Mouse (Mus musculus) hindbrain, postnatal 0 days (tissue): ENCODE results near the gene Adam1a. TPM values are rescaled to one million over a fixed set of nuclear protein-coding genes. Genes with fewer than 3 reads are reported as not detected.

Source experiments
- ATAC-seq: fragments of 200-750 bp; cut with Nextera tagmentation; 2 replicates; pipeline ENCODE4 v1.8.0; 2017; ENCODE audit warnings: mild to moderate bottlenecking, moderate TSS enrichment, moderate library complexity
- DNase-seq: peaks from one replicate; pipeline ENCODE4 v3.0.0-alpha.2; 2015; ENCODE audit warnings: low spot score
- H3K27ac ChIP-seq: fragments of 300-500 bp; sonication (generic); 2 replicates; pipeline ENCODE4 v1.5.1; 2014; ENCODE audit warnings: mild to moderate bottlenecking
- H3K27me3 ChIP-seq: fragments of 300-500 bp; sonication (generic); 2 replicates; pipeline ENCODE4 v1.6.1; 2014; ENCODE audit warnings: low read length, mixed read lengths; ENCODE audit not compliant: insufficient read depth
- H3K36me3 ChIP-seq: fragments of 300-500 bp; sonication (generic); 2 replicates; pipeline ENCODE4 v1.6.1; 2014; ENCODE audit warnings: low read length, mixed read lengths; ENCODE audit not compliant: insufficient read depth
- H3K4me1 ChIP-seq: fragments of 300-500 bp; sonication (generic); 2 replicates; pipeline ENCODE4 v1.6.1; 2014; ENCODE audit warnings: antibody characterized with exemption, low read length, mixed read lengths; ENCODE audit not compliant: insufficient read depth
- H3K4me2 ChIP-seq: fragments of 300-500 bp; sonication (generic); 2 replicates; pipeline ENCODE4 v1.6.1; 2014; ENCODE audit warnings: low read depth, mild to moderate bottlenecking, low read length, moderate library complexity, mixed read lengths
- H3K4me3 ChIP-seq: fragments of 300-500 bp; sonication (generic); 2 replicates; pipeline ENCODE4 v1.5.1; 2014; ENCODE audit warnings: low read length
- H3K9ac ChIP-seq: fragments of 300-500 bp; sonication (generic); replicated peaks from 2 replicates; pipeline ENCODE4 v1.6.1; 2014; ENCODE audit warnings: mild to moderate bottlenecking, low read length, moderate library complexity, mixed read lengths
- H3K9me3 ChIP-seq: fragments of 300-500 bp; sonication (generic); 2 replicates; pipeline ENCODE4 v1.6.1; 2016; ENCODE audit warnings: low read length, mixed read lengths
- CTCF ChIP-seq: IDR thresholded peaks from 2 replicates; pipeline ENCODE4 v1.5.1; 2016; ENCODE audit warnings: antibody characterized with exemption, control low read depth, low read depth
- WGBS: fragments of 180-500 bp; shearing (Covaris S2); extraction: QIAGEN DNeasy Blood & Tissue Kit; methylation state at CpG from one replicate; pipeline ENCODE4 v1.1.7; 2014; 5-methylcytosine and 5-hydroxymethylcytosine counted together
- polyA plus RNA-seq: library from polyadenylated mRNA; unstranded; fragments of >200 nt; fragmentation: Nextera tagmentation; extraction: Ambion mirVana; gene quantifications from 2 replicates; pipeline ENCODE4 v1.2.1, GENCODE M21; 2015
- total RNA-seq: library from RNA; depleted of rRNA; stranded (reverse); fragments of >200 nt; gene quantifications from 2 replicates; pipeline ENCODE4 v1.2.3, GENCODE M21; 2014; rRNA removed

Gene Adam1a
- total RNA-seq (8.5 and 14.4 TPM in 2 replicates), polyA plus RNA-seq (1.3 and 1.4 TPM in 2 replicates)

GRCm38 (mm10) chr5:121544910-121545792 is at the start of gene Adam1a, which contains the start of gene Gm42878:
TSS of gene Adam1a (minus strand) at chr5:121545482.
TSS of gene Gm42878 (minus strand) at chr5:121545482.
- Histone ChIP-seq H3K27ac (peak within 1 kb of the TSS; percentile 93), H3K9ac (peak within 1 kb of the TSS; percentile 82), H3K36me3 (no peaks in the 10 kb centered on the region), H3K9me3 (no peaks in the 10 kb centered on the region), H3K4me3 (peak within 1 kb of the TSS; percentile 64), H3K4me2 (peak within 1 kb of the TSS; percentile 83), H3K4me1 (peaks cover 7% of the 10 kb centered on the region), H3K27me3 (no peaks in the 10 kb centered on the region)
- peak; percentile 57 for ATAC-seq
- TF ChIP-seq CTCF: no peak
- peak; percentile 50 for DNase-seq
- WGBS: under 1% methylated on average over 52 of the region's 97 CpGs

- ATAC-seq: no peak
- no peak overlapping the region for H3K4me3 ChIP-seq
- 85% methylated on average over 6 of the region's 6 CpGs for WGBS
Observed at GRCm38 (mm10) chr5:121594714-121595313, 49.5 kb upstream of the Adam1a start.

GRCm38 (mm10) chr5:121593451-121594401 is 48.4 kb upstream of the Adam1a start, which contains the start of gene Aldh2:
TSS of gene Aldh2 (minus strand) at chr5:121593824.
- Histone ChIP-seq H3K4me3 (peak within 1 kb of the TSS; percentile 56), H3K27me3 (no peaks in the 10 kb centered on the region), H3K9ac (peak within 1 kb of the TSS; percentile 64), H3K27ac (peak within 1 kb of the TSS; percentile 82), H3K4me2 (peak within 1 kb of the TSS; percentile 94), H3K9me3 (no peaks in the 10 kb centered on the region), H3K4me1 (peaks cover 6% of the 10 kb centered on the region; the same call in 1 of the 2 replicates), H3K36me3 (no peaks in the 10 kb centered on the region)
- TF ChIP-seq CTCF: peak; percentile 31
- WGBS: 2% methylated on average over 47 of the region's 47 CpGs
- DNase-seq (peak; percentile 92), ATAC-seq (peak; percentile 90)

More at GRCm38 (mm10) chr5:121594714-121595313, 49.5 kb upstream of the Adam1a start:
- Histone ChIP-seq H3K36me3 (no peaks in the 10 kb centered on the region), H3K27ac (peak overlapping the region; percentile 82; the same call in 1 of the 2 replicates), H3K9me3 (no peaks in the 10 kb centered on the region), H3K9ac (no peak overlapping the region), H3K4me2 (no peak overlapping the region), H3K27me3 (no peaks in the 10 kb centered on the region), H3K4me1 (peaks cover 6% of the 10 kb centered on the region; the same call in 1 of the 2 replicates)
- DNase-seq: no peak
- TF ChIP-seq CTCF: no peak

GRCm38 (mm10) chr5:121592816-121593407 is 47.6 kb upstream of the Adam1a start:
- Histone ChIP-seq H3K4me1 (peaks cover 6% of the 10 kb centered on the region; the same call in 1 of the 2 replicates), H3K4me3 (peak overlapping the region; percentile 56), H3K9me3 (no peaks in the 10 kb centered on the region), H3K27ac (peak overlapping the region; percentile 82; the same call in 1 of the 2 replicates), H3K36me3 (no peaks in the 10 kb centered on the region), H3K4me2 (peak overlapping the region; percentile 94), H3K9ac (peak overlapping the region; percentile 64), H3K27me3 (no peaks in the 10 kb centered on the region)
- TF ChIP-seq CTCF: no peak
- no peak for DNase-seq
- WGBS: 4% methylated on average over 33 of the region's 33 CpGs
- ATAC-seq: peak; percentile 44

GRCm38 (mm10) chr5:121592064-121592815 is 47.0 kb upstream of the Adam1a start:
- Histone ChIP-seq H3K27me3 (no peaks in the 10 kb centered on the region), H3K4me3 (peak overlapping the region; percentile 56), H3K27ac (no peak overlapping the region; the same call in 1 of the 2 replicates), H3K4me1 (peaks cover 6% of the 10 kb centered on the region; the same call in 1 of the 2 replicates), H3K36me3 (no peaks in the 10 kb centered on the region), H3K9ac (no peak overlapping the region), H3K4me2 (peak overlapping the region; percentile 94), H3K9me3 (no peaks in the 10 kb centered on the region)
- no peak for DNase-seq
- no peak for ATAC-seq
- whole genome bisulfite sequencing: 59% methylated on average over 11 of the region's 11 CpGs
- no peak for TF ChIP-seq CTCF
